Mouse (Mus musculus) forelimb bud, embryonic 11.5 days (tissue): ENCODE measurements around the gene Myzap.
"Not testable (repeated sequence)": the region's sequence is repeated elsewhere in the genome, so short reads cannot be mapped to it uniquely, and the experiment has no call there.

Experiments used
- DNase-seq: peaks from one replicate; pipeline ENCODE4 v3.0.0-alpha.2; 2012; ENCODE audit warnings: low read depth, low spot score

Myzap gene

GRCm38 (mm10) chr9:71484871-71485474, 107.2 kb downstream of the Myzap start:
- DNase-seq, result no peak

- DNase-seq, result not testable (repeated sequence)
Observed at GRCm38 (mm10) chr9:71483872-71484271, 108.3 kb downstream of the Myzap start.

- no peak for DNase-seq
Observed at GRCm38 (mm10) chr9:71480305-71480704, 111.9 kb downstream of the Myzap start.

- DNase-seq, result no peak
Observed at GRCm38 (mm10) chr9:71479413-71479812, 112.7 kb downstream of the Myzap start.

- no peak for DNase-seq
Observed at GRCm38 (mm10) chr9:71478596-71478995, 113.6 kb downstream of the Myzap start.

- no peak for DNase-seq
Observed at GRCm38 (mm10) chr9:71476601-71477000, 115.6 kb downstream of the Myzap start.

- no peak for DNase-seq
Observed at GRCm38 (mm10) chr9:71475536-71475935, 116.6 kb downstream of the Myzap start.

- no peak for DNase-seq
Observed at GRCm38 (mm10) chr9:71467434-71467833, 124.7 kb downstream of the Myzap start.

- DNase-seq, result no peak
Observed at GRCm38 (mm10) chr9:71466111-71466510, 126.0 kb downstream of the Myzap start.

GRCm38 (mm10) chr9:71463072-71463667, 129.0 kb downstream of the Myzap start:
- DNase-seq, result no peak

GRCm38 (mm10) chr9:71456738-71457137, 135.4 kb downstream of the Myzap start:
- DNase-seq, result peak; percentile 28
